Mouse (Mus musculus) lung, adult 2 months (tissue): ENCODE data around the gene Lpo.

Experiments used
- CTCF ChIP-seq: fragments of 200-500 bp; IDR thresholded peaks from 2 replicates; pipeline ENCODE4 v1.5.1; 2011; ENCODE audit warnings: mild to moderate bottlenecking, low read length, control low read depth; ENCODE audit not compliant: insufficient read depth
- POLR2A ChIP-seq: fragments of 200-500 bp; IDR thresholded peaks from 2 replicates; pipeline ENCODE4 v1.6.1; 2011; ENCODE audit warnings: low read depth, mild to moderate bottlenecking, control low read depth, low read length, borderline replicate concordance; ENCODE audit errors: extremely low read depth

- TF ChIP-seq CTCF: no peak
- no peak for TF ChIP-seq POLR2A
Observed at GRCm38 (mm10) chr11:87846968-87847600, 19.0 kb upstream of the Lpo start.
